Mouse (Mus musculus) brain, adult 2 months (tissue): ENCODE measurements around the gene Exoc6b.
A peak's percentile ranks its signal among the peaks of the same experiment; 100 is the strongest.
"Not testable (repeated sequence)": the region's sequence is repeated elsewhere in the genome, so short reads cannot be mapped to it uniquely, and the experiment has no call there.

Source experiments
- DNase-seq: peaks from one replicate; pipeline ENCODE4 v3.0.0; 2011; ENCODE audit warnings: low read depth, low spot score

The Exoc6b gene

DNA sequence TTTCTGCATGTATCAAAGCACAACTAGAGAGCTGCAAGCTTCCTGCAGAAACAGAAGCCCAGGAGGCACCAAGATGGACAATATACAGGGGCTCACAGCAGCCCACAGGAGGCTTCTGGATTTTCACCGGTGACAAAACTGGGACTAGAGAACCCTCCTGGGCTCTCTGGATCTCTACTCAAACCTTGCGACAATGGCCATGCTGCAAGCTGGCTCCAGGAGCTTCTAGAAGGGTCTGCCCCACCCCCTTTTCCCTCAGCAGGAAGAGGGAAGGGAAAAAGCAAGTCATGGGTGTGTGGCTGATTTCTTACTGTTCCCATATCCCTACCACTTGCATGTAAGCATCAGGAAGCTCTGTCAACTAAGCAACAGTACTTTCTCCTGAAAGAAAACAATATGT is 437.7 kb downstream of the Exoc6b start:
- DNase-seq: no peak

DNA sequence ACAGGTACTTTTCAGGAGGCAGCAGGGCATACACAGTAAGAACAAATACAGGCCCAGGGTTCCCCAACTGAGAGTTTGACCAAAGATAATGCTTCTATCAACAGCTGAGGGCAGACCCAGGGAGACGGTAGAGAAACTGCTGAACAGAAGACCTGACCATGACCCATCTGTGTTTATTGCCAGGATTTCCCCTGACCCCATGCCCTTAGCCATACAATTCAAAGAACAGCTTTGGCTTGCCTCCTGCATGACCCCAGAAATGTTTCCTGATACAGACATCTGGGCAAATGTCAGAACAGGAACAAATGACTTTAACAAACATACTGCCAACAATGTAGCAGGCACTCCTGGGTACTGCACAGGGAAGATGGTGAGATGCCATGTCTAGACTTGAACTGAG is 439.0 kb downstream of the Exoc6b start:
- DNase-seq: no peak

DNA sequence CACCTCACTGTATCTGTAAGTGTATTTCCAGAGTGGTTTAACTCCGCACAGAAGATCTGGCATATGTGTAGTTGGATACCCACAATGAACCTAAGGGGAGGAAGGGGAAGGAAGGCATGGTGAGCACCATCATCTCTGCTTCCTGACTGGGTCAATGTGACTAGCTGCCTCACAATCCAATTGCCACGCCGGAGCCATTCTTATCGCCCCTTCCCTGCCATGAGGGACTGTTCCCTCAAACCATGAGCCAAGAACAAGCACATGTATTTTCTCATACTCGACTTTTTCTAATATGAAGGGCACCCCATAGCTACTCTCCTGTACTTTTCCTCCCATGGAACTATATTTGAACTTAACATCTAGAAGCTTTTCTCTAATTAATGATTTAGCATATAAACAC is 440.5 kb downstream of the Exoc6b start:
- no peak for DNase-seq

DNA sequence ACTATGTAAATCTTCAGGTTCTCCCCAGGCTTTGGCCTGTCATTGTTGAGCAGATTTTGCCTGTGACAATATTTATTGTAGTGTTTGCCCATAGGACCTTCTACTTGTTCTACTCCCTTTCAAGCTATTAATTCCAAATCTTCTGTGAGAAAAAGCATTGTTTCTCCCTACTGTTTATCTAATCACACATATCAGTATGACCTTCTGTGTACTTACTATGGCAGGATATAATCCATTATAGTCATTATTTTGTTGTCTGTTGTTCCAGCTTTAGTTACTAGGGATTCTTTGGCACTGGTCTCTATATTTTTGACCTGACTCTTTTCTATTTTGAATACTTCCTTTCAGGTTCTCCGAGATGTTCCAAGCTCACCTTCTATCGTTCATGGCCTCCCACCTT is 442.9 kb downstream of the Exoc6b start:
- DNase-seq: no peak

DNA sequence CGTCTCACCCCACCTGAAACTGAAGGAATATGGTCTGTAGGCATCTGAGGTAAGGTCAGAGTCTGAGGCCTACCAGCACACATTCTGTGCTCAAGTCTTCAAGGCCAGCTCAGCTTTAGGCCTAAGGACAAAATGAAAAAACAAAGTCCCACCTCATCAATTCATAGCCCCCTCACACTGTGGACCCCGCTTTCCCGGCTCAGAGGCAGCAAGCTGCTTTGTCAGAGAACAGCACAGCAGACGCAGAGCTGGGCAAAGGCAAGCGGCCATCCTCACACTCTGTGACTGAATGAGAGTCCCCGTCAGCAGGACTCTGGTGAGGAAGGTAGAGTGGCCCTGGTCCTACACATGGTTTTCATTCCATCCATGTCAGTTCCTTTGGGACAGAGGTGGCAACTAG is 450.1 kb downstream of the Exoc6b start:
- DNase-seq: no peak

DNA sequence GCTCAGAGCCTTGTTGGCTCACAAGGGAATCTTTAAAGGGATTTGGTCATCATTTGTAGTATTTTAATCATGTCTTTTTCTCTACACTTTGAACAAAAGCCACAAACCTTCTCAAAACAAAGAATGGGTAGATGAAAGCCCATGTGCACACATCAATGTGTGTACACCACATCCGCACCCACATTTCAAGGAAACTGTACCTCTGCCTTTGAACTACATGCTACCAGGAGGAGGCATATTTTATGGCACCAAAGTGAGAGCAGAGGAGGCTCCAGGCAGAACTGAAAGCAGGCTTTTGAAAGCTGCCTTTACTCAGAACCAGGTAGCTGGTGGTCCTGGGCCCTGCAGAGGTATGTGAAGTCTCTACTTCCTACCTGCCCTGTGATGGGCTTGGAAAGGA is 452.3 kb downstream of the Exoc6b start:
- DNase-seq: no peak

DNA sequence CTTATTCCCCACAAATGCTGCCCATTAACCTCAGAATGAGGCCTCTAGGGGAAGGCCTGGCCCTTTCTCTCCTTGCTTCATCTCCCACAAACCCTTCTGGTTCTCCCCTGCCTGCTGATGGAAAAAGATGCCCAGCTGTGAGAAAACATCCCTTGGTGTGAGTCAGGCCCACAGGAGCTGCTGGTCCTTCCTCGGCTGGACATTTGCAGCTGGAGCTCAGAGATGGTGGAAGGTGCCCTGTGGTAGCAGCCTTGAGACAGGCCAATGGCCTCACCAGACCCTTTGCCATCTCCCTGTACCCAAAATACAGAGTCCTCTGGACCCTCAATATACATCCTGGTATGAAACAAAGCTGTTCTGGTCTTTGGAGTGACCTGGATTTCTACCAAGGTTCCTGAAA is 452.7 kb downstream of the Exoc6b start:
- no peak for DNase-seq

DNA sequence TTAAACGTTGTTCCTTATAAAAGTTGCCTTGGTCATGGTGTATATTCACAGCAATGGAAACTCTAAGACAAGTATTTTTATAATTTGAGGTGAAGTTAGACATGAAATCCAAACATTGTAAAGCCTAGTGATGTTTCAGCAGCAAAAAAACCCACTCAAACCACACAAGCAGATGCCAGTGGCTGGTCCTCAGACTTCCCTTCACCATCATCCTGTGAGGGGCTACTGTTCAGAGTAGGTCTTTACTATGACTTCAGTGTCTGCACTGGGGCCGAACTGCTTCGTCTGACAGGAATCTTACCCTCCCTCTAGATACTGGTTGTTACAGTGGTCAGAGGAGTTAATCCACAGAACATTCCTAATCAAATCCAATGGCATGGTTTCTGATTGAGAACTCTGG is 455.8 kb downstream of the Exoc6b start:
- DNase-seq: no peak

DNA sequence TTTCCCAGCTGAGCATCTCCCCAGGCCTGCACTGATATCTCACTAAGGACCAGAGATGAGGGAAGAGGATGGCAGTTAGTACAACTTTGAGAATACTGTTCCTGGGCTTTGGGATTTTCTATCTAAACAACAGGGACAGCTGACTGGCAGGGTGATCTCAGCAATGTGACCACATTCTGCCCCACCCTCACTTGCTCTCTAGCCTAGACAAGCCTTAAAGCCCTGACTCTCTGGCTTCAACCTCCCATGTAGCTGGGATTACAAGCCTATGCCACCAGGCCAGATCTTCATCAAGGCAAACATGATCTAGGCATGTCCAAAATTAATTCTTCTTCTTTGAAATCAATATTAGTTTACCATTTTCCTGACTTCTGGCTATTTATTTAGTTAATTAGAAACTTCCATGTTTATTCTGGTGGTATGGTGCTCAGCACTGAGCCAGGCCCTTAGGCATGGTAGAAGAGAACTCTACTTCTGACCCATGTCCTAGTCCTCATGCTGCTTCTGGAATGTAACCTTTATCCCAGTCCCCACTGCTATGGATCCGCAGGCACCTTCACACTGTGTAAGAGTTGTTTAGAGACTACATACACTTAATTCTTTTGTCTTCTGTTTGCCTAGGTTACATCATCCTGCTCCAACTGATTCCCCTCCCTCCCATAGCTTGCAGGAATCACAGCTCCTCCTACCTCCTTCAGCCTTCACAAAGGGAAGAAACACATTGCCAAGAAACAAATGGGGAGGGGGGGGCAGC is 468.0 kb downstream of the Exoc6b start:
- no peak for DNase-seq

DNA sequence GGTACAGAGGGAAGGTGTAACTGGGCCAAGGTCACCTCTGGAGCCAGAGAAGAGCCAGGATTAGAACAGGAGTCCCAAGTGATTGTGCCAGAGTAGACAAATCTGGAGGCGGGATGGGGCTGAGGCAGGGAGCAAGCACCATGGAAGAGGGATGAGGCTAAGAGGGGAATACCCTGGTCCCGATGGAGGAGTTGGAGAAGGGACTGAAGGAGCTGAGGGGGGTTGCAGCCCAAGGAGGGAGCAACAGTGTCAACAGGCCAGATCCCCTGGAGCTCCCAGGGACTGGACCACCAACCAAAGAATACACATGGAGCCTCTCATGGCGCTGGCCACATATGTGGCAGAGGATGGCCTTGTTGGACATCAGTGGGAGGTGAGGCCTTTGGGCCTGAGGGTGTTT is 470.0 kb downstream of the Exoc6b start:
- not testable (repeated sequence) for DNase-seq

DNA sequence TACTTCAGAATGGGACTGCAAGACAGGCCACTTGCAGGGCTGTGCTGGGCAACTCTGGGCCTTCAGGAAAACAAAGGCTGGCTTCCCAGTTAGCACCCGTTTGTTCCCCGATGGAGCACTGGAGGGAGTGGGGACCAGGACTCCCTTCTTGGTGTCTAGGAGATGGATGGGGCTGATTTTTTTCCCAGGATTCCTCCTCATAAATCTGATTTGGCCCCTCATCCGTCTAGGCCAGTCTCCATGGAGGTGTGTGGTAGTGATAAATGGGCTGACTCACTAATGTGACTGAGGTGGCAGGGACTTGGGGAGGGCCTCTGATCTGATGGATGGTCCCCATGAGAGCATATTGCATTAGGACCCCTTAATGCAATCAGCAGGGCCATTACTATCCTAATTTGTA is 470.6 kb downstream of the Exoc6b start:
- no peak for DNase-seq

DNA sequence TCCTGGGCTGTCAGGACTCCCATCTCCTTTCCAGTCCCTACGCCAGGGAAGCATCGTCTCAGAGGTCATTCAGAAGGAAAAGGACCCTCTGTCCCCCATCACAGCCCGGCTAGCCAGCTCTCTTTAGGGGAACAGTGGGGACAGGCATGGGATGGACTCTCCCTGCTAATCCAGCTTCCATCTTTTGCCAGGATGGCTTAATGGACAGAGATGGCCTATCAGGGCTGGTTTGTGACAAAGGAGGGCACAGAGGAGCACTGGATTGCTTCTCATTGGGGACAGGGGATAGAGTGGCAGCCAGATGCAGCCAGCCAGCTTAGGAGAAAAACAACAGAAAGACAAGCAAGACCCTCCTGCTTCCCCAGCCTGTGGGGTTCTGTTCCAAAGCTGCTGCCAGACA is 474.7 kb downstream of the Exoc6b start:
- no peak for DNase-seq

DNA sequence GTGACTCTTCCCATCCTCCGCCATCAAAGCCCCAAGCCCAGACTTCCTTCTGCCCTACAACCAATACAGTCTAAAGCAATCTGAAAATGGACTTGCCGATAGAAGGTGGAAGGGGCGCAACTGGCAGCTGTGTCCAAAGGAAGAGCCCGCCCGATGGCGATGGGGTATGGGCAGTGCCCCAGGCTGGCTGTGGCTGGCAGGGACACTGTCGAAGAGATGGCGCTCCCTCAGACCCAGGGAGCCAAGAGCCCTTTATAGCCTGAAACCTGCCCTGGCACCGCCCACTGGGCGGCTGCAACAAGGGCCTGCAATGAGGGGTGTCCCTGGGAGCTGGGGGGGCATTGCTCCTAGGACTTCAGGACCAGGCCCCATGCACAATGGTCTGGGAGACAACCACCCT is 475.6 kb downstream of the Exoc6b start, which contains the start of gene Cyp26b1:
Gene Cyp26b1 (minus strand): TSS at position 216 of the 400 bp plus-strand sequence.
- DNase-seq: no peak

DNA sequence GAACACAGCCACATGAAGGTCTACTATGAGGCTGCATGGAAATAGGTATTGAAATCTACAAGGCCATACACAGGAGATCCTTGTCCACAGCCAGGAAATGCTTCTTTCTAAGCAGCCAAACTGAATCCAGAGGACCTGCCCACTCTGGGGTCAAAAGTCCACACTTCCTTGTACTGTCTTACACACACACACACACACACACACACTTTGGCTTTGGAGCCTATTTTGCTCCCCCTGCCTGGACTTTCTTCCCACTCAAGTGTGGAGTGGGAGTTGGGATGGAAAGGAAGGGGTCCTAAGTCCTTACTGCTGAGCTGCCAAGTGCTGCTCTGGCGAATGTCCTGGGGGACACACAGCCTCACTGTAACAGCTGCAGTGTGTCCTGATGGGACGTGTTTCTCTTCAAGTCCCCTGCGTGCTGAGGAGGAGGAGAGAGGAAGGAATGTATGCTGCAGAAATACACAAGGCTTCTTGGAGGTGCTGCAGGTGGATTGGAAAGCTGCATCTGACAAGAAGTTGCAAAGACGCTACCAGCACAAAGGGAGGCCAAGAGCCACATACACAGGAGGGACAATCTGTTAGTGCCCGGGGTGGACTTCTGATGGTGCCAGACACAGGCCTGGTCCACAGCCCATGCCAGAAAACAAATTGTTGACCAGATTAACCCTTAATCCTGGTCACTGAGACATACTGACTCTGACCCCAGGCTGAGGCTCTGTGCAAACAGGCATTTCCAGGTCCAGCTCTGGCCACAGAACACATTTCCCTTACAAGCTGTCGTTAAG is 478.2 kb downstream of the Exoc6b start:
- DNase-seq: no peak

DNA sequence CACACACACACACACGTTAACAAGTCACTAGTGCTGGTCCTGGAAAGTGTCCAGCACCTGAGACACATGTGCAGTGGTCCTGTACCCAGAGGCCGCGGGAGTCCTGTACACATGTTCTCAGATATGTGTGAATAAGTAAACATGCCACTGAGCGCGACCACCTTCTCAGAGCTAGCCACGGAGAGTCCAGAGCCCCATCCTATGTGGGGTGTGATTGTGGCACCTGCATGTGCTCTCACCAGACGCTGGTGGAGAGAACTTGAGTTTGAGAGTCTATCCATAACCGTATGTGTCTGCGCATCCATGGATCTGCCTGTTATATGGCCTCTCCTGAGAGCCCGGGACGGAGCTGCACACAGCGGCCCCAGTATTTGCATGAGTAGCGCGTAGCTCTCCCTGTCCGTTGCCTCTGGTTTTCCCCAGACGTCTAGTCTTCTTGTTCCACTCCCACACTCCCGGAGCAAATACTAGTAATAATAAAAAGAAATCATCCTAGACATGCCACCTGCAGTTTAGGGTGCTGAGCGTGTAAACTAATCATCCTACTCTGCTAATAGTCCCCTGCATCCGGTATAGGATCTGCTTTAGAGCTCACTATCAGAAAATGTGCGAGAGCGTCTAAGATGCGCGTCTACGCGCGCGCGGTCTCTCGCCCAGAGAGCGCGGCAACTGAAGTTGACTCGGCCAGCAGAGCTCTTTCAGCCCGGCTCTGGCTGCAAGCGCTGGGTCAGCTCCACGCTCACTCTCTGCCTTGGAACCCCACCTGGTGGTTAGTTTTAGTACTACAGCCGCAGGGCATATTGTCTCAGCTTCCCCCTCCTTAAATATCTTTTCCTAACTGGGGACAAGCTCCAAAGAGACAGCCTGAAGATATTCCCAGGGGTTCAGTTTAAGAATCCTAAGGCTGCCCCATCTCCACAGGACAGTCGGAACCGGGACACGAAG is 479.3 kb downstream of the Exoc6b start:
- peak; percentile 89 for DNase-seq

DNA sequence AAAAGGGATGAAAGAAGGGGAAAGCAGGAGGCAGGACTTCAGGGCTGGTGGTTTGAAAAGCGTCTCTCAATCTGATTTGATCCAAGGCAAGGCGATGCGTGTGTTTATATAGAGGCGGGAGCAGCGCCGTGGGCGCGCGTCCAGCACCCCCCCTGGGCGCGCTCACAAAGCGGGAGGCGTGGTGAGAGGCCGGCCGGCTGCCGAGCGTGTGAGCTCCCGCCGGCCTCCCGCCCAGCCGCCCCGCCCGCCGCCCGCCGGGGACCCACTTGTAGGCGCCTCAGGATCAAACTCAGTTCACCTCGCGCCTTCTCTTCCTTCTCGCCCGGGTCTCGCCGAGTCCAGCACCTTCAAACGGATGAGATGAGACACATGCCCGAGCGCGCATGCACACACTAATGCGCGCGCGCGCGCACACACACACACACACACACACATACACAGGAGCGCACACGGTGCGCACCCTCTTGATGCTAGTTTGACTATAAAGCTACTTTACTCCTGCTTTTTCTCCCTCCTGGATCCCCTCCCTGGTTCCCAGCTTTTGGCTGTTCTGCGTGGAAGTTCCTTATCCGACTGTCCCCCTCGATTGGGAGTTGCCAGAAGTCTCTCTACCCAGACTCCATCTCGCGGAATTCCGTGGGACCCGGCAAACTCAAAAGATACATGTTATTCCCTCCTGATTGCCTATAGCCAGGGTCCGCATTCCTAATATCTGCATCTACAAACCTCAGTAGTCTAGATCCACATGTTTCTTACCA is 480.2 kb downstream of the Exoc6b start:
- no peak for DNase-seq

DNA sequence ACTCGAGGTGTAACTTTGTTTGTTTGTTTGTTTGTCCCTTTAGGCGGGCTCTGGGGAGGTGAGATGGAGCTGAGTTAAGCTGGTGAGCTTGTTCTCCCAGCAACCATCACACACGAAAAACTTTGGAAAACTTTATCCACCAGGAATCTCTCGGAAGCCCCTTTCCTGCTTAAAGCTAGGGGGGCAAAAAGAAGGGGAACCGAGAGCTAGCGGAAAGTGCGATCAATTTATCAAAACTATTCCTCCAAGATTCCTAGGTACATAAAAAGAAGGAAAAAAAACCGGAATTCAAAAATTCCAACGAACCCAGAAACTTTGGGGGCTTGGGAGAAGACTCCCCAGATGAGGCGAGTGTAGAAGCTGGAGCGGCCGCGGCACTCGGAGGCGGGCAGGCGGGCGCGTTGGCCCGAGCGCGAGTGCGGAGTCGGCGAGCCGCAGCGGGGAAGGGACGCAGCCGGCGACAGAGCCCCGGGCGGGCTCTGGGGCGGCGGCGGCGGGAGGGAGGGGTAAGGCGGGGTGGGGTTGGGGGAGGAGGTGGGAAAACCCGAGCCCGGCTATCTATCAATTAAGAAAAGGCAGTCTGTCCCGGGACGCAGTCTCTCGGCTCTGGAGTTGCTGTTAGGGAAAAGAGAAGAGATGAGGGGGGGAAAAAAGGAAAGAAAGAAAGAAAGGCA is 481.0 kb downstream of the Exoc6b start:
- no peak for DNase-seq

DNA sequence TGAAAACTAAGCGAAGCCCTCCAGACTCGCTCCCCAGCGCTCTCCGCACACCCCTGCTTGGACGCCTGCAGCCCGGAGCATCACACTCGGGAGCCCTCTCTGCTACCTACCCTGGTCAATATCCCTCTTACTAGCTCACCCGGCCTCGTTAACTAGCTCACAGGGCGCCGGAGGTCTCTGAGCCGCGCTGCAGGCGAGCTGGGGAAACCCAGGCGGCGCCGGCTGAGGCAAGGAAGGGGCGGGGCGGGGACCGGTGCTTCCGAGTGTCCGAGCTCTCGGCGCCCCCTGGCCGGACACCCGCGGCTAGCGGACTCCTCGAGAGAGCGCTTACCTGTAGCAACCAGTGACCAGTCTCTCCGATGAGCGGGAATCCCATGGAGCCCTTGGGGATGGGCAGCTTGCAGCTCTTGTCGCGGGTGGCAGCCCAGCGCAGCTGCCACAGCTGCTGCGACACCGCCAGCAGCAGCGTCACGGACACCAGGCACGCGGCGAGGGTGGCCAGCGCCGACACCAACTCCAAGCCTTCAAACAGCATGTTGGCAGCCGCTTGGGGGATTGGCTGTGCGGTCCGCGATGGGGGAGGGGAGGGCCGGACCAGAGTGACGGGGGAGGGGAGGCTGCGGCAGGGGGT is 481.7 kb downstream of the Exoc6b start:
- no peak for DNase-seq

DNA sequence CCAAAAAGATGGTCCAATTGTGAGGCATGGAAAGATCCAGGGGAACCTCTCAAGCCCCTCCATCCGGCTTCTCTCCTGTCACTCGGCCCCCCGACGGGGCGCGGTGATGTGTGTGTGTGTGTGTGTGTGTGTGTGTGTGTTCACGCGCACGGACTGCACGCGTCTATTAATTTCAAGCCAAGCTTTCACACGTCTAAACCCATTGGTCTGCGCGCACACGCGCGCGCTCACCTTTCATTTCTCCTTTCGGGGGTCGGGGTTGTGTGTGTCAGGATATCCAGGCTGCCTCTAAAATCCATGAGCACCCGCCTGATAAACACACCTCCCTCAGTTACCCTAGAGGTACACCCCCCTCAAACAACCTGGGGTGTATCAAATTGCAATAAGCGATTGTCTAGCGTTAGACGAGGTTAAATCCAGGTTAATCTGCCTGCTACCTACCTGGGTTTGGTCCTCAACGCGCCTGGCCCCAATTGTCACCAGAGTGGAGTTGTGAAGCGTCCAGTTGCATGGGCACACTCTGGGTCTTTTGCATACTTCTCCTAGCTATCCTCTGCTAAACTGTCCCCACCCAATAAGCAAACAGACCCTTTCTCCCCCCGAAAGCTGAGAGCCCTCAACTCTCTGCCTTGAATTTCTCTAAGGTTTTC is 482.6 kb downstream of the Exoc6b start:
- DNase-seq: no peak
